Mouse (Mus musculus) monocyte, adult 2 months (primary cell): ENCODE measurements around the gene Atp6v1f.

Source experiments
- DNase-seq, 2 experiments: peaks; one replicate each; pipeline ENCODE4 v3.0.0; 2022; ENCODE audit warnings: low spot score in 2 of 2, low read depth in 1 of 2

The Atp6v1f gene

DNA sequence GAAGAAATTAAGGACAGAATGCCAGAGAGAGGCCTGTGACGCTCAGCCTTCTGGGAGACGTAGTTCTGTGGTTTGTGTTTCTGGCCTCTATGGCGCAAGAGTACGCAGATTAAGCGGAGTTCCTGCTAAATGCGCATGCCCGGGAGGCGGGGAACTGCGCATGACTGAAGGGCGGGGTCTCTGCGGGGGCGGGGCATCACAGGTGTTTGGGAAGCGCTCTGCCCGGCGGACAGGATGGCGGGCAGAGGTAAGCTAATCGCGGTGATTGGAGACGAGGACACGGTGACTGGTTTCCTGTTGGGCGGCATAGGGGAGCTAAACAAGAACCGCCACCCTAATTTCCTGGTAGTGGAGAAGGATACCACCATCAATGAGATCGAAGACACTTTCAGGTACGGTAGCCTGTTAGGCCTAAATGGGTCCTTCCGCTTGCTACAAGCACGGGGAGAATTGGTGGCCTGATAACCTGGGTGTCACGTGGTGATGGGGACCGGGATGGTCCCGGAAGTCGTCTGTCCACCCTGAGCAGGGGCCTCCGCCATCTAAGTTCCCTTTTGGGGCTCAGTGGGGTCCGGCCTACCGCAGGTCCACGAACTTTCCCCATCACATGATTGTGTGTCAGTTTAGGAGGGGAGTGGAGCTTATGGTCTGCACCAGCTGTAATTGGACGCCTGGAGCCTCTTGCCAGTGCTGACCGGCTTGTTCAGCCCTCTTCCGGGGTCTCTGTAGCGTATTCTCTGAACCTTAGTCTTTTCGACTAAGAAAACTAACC lies at the start of gene Atp6v1f:
Gene Atp6v1f, plus strand, starts transcription at position 136 of the 772 bp plus-strand sequence.
- peak; percentile 56 to 84 for DNase-seq

DNA sequence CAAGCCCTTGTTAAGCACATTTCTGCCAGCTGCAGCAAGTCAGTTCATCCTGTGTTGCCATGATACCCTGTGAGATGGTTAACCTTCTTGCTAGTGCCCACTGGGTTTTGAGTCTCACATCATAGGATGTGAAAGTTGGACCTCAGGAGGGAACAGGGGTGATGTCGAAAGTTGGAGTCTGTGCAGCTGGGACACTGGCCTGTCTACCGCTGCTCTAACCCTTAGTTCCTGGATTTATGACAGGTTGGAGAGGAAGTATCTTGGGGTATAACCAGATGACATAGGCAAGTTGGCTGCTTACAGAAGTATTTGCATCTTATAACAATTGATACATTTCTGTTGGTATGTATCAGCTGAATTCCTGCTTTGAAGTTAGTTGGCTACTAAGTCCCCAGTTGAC lies 46.9 kb upstream of the Atp6v1f start:
- DNase-seq, result no peak

DNA sequence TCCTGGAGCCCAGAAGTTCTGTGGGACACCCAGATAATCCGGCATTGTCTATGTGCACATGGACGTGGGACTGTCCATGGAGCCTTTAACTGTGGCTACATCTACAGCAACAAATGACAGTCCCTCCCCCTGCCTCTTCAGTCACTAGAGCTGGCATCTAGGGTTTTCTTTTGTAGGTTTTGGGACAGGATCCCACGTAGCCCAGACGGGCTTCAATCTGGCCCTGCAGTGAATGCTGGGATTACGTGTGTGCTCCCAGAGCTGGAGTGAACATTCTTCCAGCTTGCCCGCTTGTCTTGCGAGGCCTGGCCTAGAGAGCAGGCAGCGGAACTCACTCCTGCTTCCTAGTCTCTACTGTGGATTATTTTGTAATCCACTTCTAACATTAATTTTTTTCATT lies 42.4 kb upstream of the Atp6v1f start:
- no peak for DNase-seq

DNA sequence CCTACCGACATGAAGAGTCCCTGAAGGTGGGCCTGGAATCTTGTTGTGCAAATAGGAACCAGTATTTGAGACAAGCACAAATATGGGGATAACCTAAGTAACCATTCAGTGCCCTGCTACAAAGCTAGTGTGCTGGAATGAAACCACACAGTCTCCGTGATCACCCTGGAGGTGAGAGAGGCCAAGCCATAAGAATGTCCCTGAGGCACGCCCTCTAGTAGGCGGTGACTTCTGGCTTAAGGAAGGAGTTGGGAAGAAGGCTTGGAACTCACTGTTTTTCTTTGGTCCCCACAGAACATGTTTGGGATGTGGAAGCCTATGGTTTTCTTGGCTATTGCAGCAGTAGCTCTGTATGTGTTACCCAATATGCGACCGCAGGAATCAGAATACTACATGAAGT lies 41.2 kb upstream of the Atp6v1f start:
- DNase-seq, result no peak

DNA sequence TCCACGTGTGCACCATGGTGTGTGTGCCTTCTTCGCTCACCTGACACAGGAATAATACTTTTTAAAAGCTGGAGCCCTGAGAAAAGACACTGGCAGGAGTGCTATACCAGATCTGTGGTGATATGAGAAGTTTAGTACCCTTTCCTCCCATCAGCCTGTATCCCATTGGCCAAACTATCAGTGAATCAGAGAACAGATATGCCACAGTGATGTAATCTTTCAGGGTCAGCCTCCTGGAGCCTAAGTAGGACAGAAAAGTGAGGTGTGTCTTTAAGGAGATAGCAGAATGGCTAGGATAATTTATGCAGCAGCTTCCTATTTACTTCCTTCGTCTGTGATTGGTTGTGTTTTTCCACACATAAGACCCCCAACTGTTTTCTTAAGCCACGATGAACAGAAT lies 39.3 kb upstream of the Atp6v1f start:
- no peak for DNase-seq

DNA sequence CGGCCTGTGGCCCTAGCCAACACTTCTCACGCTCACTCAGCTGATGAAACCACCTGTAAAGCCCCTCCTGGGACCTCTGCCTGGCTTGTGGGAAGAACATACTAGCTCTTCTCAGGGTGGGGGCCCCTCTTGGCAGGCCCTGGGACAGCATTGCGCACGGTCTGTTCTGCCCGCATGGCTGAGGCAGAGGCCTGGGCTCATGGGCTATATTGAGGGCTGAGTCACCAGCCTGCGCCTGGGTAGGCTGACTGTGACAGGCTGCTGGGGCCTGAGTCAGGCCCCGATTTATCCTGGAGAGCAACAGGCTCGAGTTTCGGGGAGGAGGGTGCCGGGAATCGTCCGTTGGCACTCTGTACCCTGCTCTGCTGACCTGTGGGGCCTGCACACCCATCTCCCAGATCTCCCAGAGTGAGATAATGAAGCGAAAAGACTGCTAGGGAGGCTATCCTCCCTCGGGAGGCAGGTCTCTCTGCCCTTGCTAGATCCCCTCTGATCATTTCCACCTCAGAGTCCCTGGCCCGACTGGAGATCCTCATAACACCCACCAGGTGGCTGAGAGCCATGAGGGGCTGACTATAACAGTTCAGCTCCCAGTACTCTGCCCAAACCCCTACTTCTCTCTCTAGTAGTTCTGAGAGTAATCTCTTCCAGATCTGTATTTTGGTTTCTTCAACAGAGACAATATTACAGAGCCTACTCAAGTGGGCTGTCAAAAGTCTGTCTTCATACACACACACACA lies 36.7 kb upstream of the Atp6v1f start:
- no peak for DNase-seq

DNA sequence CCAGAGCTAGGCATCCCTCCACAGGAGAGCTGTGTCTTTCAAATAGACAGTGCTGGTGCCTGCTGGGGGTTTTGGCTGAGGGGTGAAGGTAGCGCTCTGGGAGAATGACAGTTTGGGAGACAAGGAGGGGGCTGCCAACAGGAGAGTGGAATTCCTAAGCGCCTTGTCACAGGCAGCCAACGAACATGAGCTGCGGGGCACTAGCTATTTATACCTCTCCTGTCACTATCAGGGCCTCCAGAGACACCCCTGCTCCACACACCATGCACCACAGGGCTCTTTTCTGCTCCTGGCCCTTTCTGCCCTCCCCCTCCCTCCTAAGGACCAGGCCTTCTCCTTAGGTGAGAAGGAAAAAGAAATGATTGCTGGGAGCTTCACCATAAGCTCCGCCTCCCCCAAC lies 36.0 kb upstream of the Atp6v1f start:
- no peak for DNase-seq

DNA sequence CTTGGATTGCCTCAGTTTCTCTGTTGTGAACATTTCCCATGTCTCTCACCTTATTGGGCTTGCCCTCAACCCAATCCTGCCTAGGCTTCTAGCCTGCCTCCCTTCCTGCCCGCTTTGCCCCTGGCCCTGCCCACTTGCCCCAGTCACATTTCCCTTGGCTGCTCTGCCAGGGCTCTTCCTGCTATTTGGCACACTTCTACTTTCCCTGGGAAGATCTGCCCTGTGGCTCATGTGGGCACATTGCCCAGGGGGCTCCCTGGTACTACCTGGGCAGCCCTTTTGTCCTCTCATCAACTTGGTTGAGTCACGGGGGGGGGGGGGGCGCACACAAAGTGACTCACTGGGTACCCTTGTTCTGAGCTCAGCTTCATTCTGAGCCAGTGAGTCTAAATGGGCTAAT lies 35.4 kb upstream of the Atp6v1f start:
- DNase-seq, result no peak

DNA sequence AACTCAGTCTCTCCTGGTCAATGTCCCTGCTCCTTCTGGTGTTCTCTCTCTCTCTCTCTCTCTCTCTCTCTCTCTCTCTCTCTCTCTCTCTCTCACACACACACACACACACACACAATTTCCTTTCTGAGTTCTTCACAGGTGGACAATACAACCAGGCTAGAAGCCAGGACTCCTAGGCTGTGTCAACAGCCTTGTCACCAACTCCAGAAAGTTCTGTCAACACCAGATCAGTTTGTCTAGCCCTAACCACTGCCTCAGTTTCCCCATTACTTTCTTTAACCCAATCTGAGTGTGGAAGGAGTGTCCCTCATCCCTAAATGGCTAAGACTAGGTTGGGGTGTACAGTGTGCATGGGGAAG lies 34.9 kb upstream of the Atp6v1f start:
- no peak for DNase-seq

DNA sequence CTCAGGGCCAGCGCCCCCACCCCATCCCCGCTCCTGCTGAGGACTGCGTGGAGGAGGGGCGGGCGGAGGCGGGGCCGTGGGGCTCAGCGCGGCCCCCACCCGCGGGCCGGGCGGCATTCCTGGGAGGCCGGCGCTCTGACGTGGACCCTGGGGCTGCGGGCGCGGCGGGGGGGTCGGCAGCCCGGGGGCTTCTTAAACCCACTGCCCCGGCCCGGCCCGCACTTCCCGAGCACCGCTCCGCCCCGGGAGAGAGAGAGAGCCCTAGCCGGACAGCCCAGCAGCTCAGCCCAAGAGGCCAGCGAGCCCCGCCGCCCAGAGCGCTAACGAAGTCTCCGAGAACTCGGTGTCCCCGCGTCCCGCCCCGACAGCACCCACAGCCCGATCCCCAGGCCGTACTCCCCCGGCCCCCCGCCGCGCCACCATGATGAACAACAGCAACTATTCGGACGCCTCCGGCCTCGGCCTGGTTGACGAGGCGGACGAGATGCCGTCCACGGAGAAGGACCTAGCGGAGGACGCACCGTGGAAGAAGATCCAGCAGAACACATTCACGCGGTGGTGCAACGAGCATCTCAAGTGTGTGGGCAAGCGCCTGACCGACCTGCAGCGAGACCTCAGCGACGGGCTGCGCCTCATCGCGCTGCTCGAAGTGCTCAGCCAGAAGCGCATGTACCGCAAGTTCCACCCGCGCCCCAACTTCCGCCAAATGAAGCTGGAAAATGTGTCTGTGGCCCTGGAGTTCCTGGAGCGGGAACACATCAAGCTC lies 34.3 kb upstream of the Atp6v1f start, which contains the start of gene Flnc:
Gene Flnc, plus strand, starts transcription at position 219 of the 766 bp plus-strand sequence.
- no peak for DNase-seq

DNA sequence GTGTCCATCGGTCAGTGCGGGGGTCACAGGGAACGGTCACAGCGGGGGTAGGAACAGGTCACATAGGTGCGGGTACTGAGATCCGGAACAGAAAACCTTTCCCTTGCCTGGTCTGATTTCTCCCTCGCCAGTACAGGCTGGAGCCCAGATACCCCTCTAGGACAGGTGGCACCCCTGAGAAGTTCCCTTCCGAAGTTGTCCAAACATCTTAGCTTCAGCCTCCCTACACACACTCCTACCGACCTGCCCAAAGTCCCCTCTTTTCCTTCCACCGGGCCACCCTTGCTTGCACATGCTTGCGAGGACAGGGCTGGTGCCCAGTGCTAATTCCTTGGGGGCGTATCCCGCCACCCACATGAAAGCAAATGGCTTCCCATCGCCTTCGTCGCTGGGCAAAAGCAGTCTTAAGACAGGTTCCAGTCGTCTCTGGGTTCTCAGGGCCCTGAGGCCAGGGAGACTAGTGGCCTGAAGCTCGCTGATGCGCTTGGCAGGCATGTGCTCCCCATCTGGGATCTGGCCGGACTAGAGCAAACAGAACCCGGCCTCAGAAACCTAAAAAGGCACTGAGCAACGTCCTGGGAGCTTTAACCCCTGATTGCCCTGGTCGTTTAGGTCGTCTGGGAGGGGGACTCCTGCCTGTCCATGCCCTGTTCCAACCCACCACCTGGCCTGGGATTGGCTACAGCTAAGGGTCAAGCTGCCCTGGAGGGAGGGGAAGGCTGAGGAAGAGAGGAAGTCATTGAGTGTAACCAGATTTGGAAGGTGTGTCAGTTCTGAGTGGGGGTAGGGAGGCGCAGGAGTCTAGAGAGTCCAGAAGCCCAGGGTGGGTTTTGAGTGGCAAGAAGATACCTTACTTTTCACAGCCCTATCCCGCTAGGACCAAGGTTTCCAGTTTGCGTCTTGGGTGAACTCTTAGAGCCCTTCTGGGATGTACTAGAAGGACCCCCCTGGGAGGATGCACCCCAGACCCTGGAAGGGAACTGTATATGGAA lies 33.4 kb upstream of the Atp6v1f start:
- DNase-seq, result no peak

DNA sequence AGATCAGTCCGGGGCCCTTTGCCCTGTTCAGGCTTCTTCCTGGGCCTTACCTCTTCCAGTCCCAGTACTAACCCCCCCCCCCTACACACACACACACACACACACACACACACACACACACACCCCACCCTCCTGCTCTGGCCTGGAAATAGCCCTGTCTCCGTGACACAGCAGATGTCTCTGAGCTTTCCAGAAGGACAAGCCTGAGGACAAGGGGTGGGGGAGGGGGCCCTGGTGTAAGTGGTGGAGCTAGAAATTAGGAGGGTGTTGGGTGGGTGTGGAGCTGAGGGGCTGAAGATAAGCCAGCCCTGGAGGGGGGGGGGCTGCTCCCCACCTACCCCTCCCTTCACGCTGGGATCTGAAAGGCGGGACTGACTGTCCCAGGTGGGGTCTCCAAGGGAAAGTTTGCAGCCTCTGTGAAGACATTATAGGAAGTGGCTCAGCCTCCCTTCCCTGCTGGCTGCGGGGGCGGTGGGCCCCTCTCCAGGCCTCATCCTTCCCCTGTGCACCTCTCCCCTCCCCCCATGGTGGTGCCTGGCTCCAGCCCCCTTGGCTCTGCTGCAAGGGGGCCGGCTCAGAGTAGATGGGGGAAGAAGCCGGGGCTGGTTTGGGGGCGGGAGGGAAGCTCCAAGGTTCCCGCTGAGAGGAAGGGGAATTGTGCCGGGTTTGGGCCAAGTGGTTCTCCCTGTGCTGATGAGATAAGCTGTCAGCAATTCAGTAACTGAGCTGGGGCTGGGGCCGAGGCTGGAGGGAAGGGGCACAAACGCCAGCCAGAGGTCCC lies 32.4 kb upstream of the Atp6v1f start:
- DNase-seq, result no peak

DNA sequence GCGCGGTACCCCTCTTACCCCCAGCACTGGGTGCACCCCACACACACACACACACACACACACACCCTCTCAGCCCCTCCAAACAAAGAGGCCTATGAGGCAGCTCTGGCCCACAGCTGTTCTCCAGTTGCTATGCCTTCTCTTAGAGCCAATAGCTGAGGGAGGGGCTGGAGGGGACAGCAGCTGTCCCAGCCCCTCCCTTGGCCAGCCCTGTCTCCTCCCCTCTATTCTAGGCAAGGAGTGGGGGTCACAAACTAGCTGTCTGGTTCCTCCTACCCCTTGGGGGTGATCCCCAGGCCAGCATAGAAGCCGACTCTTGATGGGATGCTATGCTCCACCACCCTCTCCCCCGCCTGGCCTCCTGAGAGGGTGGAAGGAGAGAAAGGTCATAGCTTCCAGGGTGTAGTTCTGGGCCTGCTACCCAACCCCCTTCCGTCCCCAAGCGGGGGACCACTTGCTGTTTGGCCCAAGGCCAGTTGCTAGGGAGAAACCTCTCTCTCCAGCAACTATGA lies 31.5 kb upstream of the Atp6v1f start:
- no peak for DNase-seq

DNA sequence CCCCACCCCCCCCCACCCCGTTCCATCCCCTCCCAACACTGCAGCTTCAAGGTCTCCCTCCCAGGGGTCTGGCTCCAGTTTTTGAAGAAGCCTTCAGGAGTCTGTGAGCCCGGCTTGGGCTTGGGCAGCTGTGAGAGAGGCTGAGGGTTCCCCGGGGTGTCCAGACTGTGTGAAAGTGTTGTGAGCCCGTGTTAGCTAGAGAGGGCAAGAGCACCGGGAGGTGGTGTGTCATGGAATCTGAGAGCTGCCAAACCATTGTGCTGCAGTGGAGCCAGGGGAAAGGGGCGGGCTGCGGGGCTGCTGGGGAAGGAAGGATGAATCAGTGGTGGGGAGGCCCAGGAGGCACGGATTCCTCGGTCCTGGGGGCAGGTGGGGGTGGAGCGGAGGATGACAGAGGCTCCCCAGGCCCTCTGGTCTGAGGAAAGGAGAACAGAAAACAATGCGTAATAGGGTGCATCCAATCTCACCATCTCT lies 31.0 kb upstream of the Atp6v1f start:
- peak in 1 of 2 experiments; percentile 12 for DNase-seq

DNA sequence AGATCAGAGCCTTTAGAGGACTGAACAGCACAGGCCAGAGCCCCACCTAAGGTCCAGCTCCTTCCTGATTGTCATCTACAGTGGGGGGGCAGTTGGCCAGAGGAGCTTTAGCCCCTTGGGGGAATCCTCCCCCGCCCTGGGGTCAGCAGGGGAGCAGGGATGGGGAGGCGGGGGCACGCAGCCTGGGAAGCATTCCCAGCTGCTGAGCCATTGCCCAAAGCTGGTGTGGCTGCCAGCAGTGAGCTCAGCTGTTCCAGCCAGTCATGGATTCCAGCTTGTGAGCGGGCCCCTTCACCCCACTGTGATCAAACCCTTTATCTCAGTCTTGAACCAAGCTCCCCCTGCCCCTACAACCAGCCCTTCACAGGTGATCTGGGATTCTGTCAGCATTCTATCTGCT lies 28.3 kb upstream of the Atp6v1f start:
- no peak for DNase-seq

DNA sequence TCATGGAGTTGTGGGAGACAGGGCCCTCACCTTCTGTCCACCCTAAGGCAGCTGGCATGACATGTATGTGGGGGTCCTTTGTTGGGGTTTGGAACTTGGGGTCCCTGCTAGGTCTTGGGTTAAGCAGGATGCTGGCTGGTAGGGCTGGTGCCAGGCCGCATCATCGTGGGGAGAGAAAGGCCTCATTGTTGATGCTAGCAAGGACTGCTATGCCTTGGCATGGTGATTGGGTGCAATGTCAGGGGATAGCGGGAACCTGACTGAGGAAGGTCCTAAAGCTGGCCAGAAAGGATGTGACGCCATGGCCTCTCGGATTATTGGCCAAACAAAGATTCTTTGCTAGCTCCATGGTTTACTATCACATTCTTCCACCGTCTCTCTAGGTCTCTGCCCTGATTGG lies 27.7 kb upstream of the Atp6v1f start:
- no peak for DNase-seq

DNA sequence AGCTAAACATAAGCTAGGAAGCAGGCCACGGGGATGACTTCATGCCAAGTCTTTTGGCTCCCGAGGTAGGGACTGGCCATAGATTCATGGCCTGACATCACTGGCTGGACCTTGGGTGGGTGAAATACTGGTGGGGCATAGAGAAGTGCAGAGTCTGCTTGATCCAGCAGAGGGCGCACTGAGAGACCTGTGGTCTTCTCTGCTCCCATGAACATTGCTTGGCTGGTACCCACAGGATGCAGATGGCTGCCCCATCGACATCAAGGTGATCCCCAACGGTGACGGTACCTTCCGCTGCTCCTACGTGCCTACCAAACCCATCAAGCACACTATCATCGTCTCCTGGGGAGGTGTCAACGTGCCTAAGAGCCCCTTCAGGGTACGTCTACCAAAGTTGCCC lies 22.7 kb upstream of the Atp6v1f start:
- DNase-seq, result peak in 1 of 2 experiments; percentile 18

DNA sequence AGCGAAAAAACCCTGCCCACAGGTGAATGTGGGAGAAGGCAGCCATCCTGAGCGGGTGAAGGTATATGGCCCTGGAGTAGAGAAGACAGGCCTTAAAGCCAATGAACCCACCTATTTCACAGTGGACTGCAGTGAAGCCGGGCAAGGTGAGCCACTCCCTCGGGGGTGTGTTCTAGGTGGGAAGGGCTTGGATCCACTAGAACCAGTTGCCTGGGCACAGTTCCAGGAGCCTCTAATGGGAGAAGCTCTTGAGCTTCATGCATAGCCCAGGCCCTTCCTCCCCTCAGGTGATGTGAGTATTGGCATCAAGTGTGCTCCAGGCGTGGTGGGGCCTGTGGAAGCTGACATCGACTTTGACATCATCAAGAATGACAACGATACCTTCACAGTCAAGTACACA lies 22.2 kb upstream of the Atp6v1f start:
- DNase-seq, result no peak

DNA sequence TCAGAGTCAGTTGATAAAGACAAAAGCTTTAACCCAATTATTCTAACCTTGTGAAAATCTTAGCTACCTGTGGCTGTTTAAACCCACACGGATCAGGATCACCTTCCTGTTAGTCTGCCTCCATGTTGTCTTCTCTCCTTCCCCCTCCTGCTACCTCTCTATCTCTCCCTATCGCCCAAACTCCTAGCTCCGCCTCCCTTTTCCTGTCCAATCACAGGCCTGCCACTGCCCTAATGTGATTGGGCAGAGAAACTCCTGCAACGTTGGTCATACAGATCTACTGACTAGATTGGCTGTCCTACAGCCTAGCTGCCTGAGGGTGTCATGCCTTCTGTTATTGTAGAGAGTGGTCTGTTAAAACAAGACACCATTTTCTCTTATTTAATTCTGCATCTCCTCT lies 17.7 kb upstream of the Atp6v1f start:
- DNase-seq, result no peak

DNA sequence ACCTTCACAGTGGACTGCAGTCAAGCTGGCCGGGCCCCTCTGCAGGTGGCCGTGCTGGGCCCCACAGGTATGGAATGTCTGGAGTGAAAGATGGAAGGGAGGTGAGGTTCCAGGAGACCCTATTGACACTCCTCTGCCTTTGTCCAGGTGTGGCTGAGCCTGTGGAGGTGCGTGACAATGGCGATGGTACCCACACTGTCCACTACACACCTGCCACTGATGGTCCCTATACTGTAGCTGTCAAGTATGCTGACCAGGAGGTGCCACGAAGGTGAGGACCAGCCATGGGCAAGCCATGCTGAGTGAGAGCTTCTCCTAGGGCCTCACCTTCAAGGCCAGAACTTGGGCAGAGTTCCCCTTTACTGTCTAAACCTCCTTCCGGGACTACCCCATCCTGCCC lies 16.9 kb upstream of the Atp6v1f start:
- no peak for DNase-seq
